Mouse (Mus musculus) hematopoietic stem cell, adult 5-6 weeks (primary cell): ENCODE data around the gene Ptgr2. TPM values are rescaled to one million over a fixed set of nuclear protein-coding genes. Genes with fewer than 3 reads are reported as not detected.

ENCODE experiments used
- total RNA-seq: library from RNA; stranded (forward); fragments of 172-1452, 232-1000 nt; gene quantifications from 2 replicates; pipeline ENCODE4 v1.2.3, GENCODE M21; 2017

Ptgr2 gene
- total RNA-seq, 1 experiment from 2014 or later = 70.7 TPM

Other genes starting within 250 kb of the Ptgr2 start
- 0.30 and 0.69 TPM in 2 replicates for gene Acot4, start 246.9 kb upstream of the Ptgr2 start, total RNA-seq
- gene Gm49366, start 246.3 kb upstream of the Ptgr2 start, total RNA-seq = not detected in 2 replicates
- gene Acot3, start 233.1 kb upstream of the Ptgr2 start, total RNA-seq = not detected in 2 replicates
- not detected in 2 replicates for gene Acot5, start 215.9 kb upstream of the Ptgr2 start, total RNA-seq
- 2.8 and 3.4 TPM in 2 replicates for gene Acot6, start 184.6 kb upstream of the Ptgr2 start, total RNA-seq
- gene Dnal1, start 170.9 kb upstream of the Ptgr2 start, total RNA-seq = 2.9 and 3.7 TPM in 2 replicates
- 0.94 and 2.0 TPM in 2 replicates for gene Pnma1, start 136.7 kb upstream of the Ptgr2 start, total RNA-seq
- gene Elmsan1, start 66.4 kb upstream of the Ptgr2 start, total RNA-seq = 19.9 and 22.3 TPM in 2 replicates
- gene Zfp410, start 31.6 kb downstream of the Ptgr2 start, total RNA-seq = 37.7 and 65.5 TPM in 2 replicates
- 9.5 and 30.1 TPM in 2 replicates for gene Coq6, start 76.4 kb downstream of the Ptgr2 start, total RNA-seq
- gene Fam161b, start 76.6 kb downstream of the Ptgr2 start, total RNA-seq = 1.3 and 2.3 TPM in 2 replicates
- 44.0 and 58.7 TPM in 2 replicates for gene Entpd5, start 123.8 kb downstream of the Ptgr2 start, total RNA-seq
- 6.3 and 6.6 TPM in 2 replicates for gene Bbof1, start 123.8 kb downstream of the Ptgr2 start, total RNA-seq
- 36.1 and 45.4 TPM in 2 replicates for gene Rnf113a2, start 132.0 kb downstream of the Ptgr2 start, total RNA-seq
- 20.3 and 22.3 TPM in 2 replicates for gene Aldh6a1, start 165.8 kb downstream of the Ptgr2 start, total RNA-seq
- gene Lin52, start 166.2 kb downstream of the Ptgr2 start, total RNA-seq = 26.6 and 35.2 TPM in 2 replicates